Mouse (Mus musculus): Measurements from ENCODE around the gene Asap2. TPM values are rescaled to one million over a fixed set of nuclear protein-coding genes. Genes with fewer than 3 reads are reported as not detected.

Gene Asap2
- total and polyA plus RNA-seq, 3 experiments: 0.46 to 1.9 TPM; not detected in 1

GRCm38 (mm10) chr12:21159304-21159703 is 169.0 kb downstream of the Asap2 start:
- H3K27ac ChIP-seq (ENCODE audit: control insufficient read depth, low read depth, low read length): no peak overlapping the region
- H3K36me3 ChIP-seq (ENCODE audit: control insufficient read depth in 1 of 2, insufficient read depth in 2 of 2, low read length in 2 of 2): no peaks in the 10 kb centered on the region
- no peak for TF ChIP-seq MAZ (IDR thresholded peaks at IDR 0.05; ENCODE audit: low read depth, low read length)
- TF ChIP-seq BHLHE40 (IDR thresholded peaks at IDR 0.05; ENCODE audit: borderline replicate concordance, low read depth, low read length): no peak
- TF ChIP-seq MYB (IDR thresholded peaks at IDR 0.05; ENCODE audit: low read depth, low read length): no peak
- TF ChIP-seq MAX (IDR thresholded peaks at IDR 0.05; ENCODE audit: low read length): no peak
- TF ChIP-seq GABPA (IDR thresholded peaks at IDR 0.05; ENCODE audit: low read depth, low read length): no peak
- no peak for TF ChIP-seq ZKSCAN1 (IDR thresholded peaks at IDR 0.05; ENCODE audit: low read depth, low read length)
- TF ChIP-seq RAD21 (IDR thresholded peaks at IDR 0.05; ENCODE audit: low read depth, low read length): no peak
- no peak for TF ChIP-seq ETS1 (IDR thresholded peaks at IDR 0.05; ENCODE audit: low read depth, low read length)
- no peak for TF ChIP-seq POLR2A (IDR thresholded peaks at IDR 0.05; ENCODE audit: control insufficient read depth in 1 of 2, insufficient read depth in 1 of 2, low read depth in 1 of 2, low read length in 2 of 2, poor library complexity in 1 of 2)
- TF ChIP-seq GATA1 (IDR thresholded peaks at IDR 0.05; ENCODE audit: low read depth, low read length): no peak
- no peak for TF ChIP-seq TBP (IDR thresholded peaks at IDR 0.05; ENCODE audit: low read depth, low read length)
- no peak for TF ChIP-seq MEF2A (IDR thresholded peaks at IDR 0.05; ENCODE audit: extremely low read depth, insufficient replicate concordance, low read depth, low read length, poor library complexity, severe bottlenecking)
- no peak for TF ChIP-seq POLR2AphosphoS5 (IDR thresholded peaks at IDR 0.05; ENCODE audit: borderline replicate concordance, low read depth, low read length)
- no peak for TF ChIP-seq USF1 (IDR thresholded peaks at IDR 0.05; ENCODE audit: low read depth, low read length)
- no peak for TF ChIP-seq HCFC1 (IDR thresholded peaks at IDR 0.05; ENCODE audit: low read depth, low read length)
- H3K4me3 ChIP-seq (ENCODE audit: control insufficient read depth in 1 of 2, insufficient read depth in 1 of 2, low read depth in 2 of 2, low read length in 2 of 2): no peak overlapping the region
- H3K9ac ChIP-seq (ENCODE audit: control insufficient read depth, low read depth, low read length, poor library complexity, severe bottlenecking): no peak overlapping the region
- H3K4me1 ChIP-seq (ENCODE audit: control insufficient read depth in 1 of 2, insufficient read depth in 2 of 2, low read length in 2 of 2): no peaks in the 10 kb centered on the region
- H3K27me3 ChIP-seq (ENCODE audit: control insufficient read depth in 1 of 2, insufficient read depth in 2 of 2, low read length in 2 of 2): no peaks in the 10 kb centered on the region
- DNase-seq (ENCODE audit: low read depth, low spot score): no peak
- no peaks in the 10 kb centered on the region for H3K9me3 ChIP-seq (replicated peaks; ENCODE audit: insufficient read depth, low read length)
- no peaks in the 10 kb centered on the region for H3K79me2 ChIP-seq (ENCODE audit: control insufficient read depth, insufficient read depth, low read length, poor library complexity)

- no peak for DNase-seq (ENCODE audit: low read depth, low spot score)
- Histone ChIP-seq H3K27ac (ENCODE audit: control insufficient read depth, low read depth, low read length) (no peak overlapping the region), H3K4me1 (ENCODE audit: control insufficient read depth in 1 of 2, insufficient read depth in 2 of 2, low read length in 2 of 2) (no peaks in the 10 kb centered on the region), H3K36me3 (ENCODE audit: control insufficient read depth in 1 of 2, insufficient read depth in 2 of 2, low read length in 2 of 2) (no peaks in the 10 kb centered on the region), H3K27me3 (ENCODE audit: control insufficient read depth in 1 of 2, insufficient read depth in 2 of 2, low read length in 2 of 2) (no peaks in the 10 kb centered on the region), H3K4me3 (ENCODE audit: control insufficient read depth in 1 of 2, insufficient read depth in 1 of 2, low read depth in 2 of 2, low read length in 2 of 2) (no peak overlapping the region), H3K9me3 (replicated peaks; ENCODE audit: insufficient read depth, low read length) (no peaks in the 10 kb centered on the region), H3K9ac (ENCODE audit: control insufficient read depth, low read depth, low read length, poor library complexity, severe bottlenecking) (no peak overlapping the region), H3K79me2 (ENCODE audit: control insufficient read depth, insufficient read depth, low read length, poor library complexity) (no peaks in the 10 kb centered on the region)
- TF ChIP-seq CHD1 (IDR thresholded peaks at IDR 0.05; ENCODE audit: low read depth, low read length) (no peak), MAX (IDR thresholded peaks at IDR 0.05; ENCODE audit: low read length) (no peak), MEF2A (IDR thresholded peaks at IDR 0.05; ENCODE audit: extremely low read depth, insufficient replicate concordance, low read depth, low read length, poor library complexity, severe bottlenecking) (no peak)
These were observed 170.1 kb downstream of the Asap2 start for GRCm38 (mm10) chr12:21160327-21160828.

Data from MEL (cell line).